Mouse (Mus musculus): ENCODE measurements at regions not wholly inside any gene's neighbourhood (a gene's known extent, or its start where the extent isn't known, plus 50 kb on each side); places are given as distances from the start of the nearest gene placed in this dataset.

- DNase-seq (ENCODE audit: low spot score in 2 of 2): no peak
Measured at GRCm38 (mm10) chr1:189990046-189990622, 68.0 kb upstream of the Smyd2 start.

- no peak for DNase-seq (ENCODE audit: low spot score in 2 of 2)
Measured at GRCm38 (mm10) chr1:189989376-189989775, 67.2 kb upstream of the Smyd2 start.

- DNase-seq (ENCODE audit: low spot score in 2 of 2): no peak
Measured at GRCm38 (mm10) chr1:189988864-189989263, 66.7 kb upstream of the Smyd2 start.

GRCm38 (mm10) chr1:189985516-189986205 lies 63.5 kb upstream of the Smyd2 start:
- no peak for DNase-seq (ENCODE audit: low spot score in 2 of 2)

GRCm38 (mm10) chr1:189978244-189978643 lies 56.1 kb upstream of the Smyd2 start:
- DNase-seq (ENCODE audit: low spot score in 2 of 2): no peak

- DNase-seq (ENCODE audit: low spot score in 2 of 2): no peak
Measured at GRCm38 (mm10) chr1:189975660-189976059, 53.5 kb upstream of the Smyd2 start.

GRCm38 (mm10) chr1:189972790-189973406 lies 50.7 kb upstream of the Smyd2 start:
- DNase-seq (ENCODE audit: low spot score in 2 of 2): peak; percentile 51 to 81
